Mouse (Mus musculus): ENCODE data around the gene Sept9. TPM values are rescaled to one million over a fixed set of nuclear protein-coding genes. Genes with fewer than 3 reads are reported as not detected.
A peak's percentile ranks its signal among the peaks of the same experiment; 100 is the strongest.

Sept9 gene
- total RNA-seq (2021): 100 to 1,000 TPM; 114 to 119 TPM

DNA sequence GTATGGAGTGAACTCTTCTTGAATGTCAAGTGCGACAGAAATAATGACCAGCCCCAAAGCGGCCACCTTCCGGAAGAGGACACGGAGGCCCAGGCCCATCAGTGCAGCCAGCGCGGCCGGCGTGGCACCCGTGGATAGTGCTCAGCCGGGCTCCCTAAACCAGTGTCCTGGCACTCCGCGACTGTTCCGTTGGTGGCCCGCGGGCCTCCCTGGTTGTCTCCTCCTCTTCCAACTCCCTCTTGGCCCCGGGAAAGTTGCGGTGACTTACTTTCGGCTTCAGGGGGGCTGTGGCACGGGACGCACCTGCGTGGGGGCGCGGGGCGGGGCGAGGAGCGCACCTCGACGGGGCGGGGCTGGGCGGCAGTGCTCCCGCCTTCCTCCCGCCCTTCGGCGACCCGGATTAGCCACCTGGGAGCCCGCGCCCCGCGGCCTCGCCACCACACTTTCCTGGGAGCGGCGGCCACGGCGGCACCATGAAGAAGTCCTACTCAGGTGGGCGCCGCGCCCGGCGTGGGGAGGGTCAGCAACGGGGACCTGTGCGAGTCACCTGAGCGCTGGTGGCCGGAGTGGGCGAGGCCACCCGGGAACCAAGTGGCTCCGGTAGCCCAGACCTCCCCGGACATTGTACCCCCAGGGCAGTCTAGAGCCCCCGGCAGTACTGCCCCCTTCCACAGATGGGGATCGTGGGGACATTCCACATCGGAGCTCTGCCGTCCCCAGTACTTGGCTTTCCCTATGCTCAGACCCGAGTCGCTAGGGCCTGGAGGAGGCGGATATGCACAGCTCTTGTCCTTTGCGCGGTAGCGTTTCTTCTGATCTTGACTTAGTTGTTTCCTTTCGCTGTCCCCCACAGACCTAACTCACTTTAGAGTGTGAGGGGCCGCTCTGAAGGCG is at the start of gene Sept9:
Gene Sept9, plus strand, starts transcription at position 380 of the 894 bp plus-strand sequence.
- DNase-seq (ENCODE audit: extremely low spot score in 1 of 2, low spot score in 1 of 2): no peak

DNA sequence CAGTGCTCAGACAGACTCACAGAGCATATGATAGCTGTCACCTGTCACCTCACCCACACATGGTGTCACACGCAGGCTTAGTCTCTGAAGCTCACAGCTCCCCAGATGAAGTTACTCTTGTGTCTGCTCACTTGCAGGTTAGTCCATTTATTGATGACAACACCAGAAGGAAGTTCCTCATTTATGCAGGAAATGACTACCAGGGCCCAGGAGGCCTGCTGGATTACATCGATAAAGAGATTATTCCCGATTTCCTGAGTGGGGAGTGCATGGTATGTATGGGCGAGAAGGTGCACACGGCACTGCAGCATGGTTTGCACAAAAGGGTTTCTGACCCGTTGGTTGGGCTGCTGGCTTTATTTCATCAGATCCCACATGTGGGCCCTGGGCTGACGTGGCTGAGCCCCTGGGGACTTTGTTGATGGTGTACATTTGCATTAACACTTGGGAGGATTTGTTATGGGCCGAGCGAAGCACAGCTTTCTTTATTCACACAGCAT is 48.9 kb upstream of the Sept9 start:
- no peak for DNase-seq (ENCODE audit: extremely low spot score in 1 of 2, low spot score in 1 of 2)

DNA sequence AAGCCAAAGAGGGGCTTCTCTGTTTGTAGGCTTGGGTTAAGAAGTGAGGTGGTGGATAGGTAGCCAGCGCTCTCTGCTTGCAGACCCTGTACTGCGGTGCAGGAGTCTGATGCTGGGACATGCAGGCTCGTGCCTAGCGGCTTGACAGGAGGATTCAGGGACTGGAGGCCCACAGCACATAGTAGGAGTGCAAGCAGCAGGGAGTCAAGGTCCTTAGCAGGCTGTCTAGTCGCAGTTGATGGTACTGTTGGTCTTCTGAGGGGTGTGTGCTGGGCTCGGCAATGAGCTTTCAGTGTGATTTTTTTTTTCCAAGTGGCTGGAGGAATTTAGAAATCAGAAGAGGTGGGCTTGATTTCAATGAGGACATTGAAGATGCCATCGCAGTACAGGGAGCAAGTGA is 48.0 kb upstream of the Sept9 start:
- no peak for DNase-seq (ENCODE audit: extremely low spot score in 1 of 2, low spot score in 1 of 2)

GRCm38 (mm10) chr11:117152541-117152940 is 46.9 kb upstream of the Sept9 start:
- no peak for DNase-seq (ENCODE audit: extremely low spot score in 1 of 2, low spot score in 1 of 2)

DNA sequence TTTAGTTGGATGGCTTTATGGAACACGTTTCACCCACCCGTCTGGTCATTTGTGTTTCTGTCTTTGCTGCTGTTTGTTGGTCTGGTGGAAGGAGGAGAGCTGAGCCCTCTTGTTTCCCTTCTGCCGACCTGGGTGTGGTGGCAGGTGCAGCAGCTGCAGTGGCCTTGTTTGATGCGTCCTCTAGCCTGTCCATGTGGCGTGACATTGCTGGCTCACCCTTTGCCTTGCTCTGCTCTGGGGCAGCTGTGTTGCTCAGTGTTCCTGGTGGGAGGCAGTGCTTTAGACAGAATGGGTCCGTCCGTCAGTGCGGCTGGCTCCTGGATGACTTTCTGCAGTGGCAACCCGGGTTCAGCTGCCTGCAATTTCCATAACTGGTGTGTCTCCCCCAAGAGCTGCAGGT is 45.9 kb upstream of the Sept9 start:
- no peak for DNase-seq (ENCODE audit: extremely low spot score in 1 of 2, low spot score in 1 of 2)

- no peak for DNase-seq (ENCODE audit: extremely low spot score in 1 of 2, low spot score in 1 of 2)
Measured at GRCm38 (mm10) chr11:117154088-117154815, 45.2 kb upstream of the Sept9 start.

DNA sequence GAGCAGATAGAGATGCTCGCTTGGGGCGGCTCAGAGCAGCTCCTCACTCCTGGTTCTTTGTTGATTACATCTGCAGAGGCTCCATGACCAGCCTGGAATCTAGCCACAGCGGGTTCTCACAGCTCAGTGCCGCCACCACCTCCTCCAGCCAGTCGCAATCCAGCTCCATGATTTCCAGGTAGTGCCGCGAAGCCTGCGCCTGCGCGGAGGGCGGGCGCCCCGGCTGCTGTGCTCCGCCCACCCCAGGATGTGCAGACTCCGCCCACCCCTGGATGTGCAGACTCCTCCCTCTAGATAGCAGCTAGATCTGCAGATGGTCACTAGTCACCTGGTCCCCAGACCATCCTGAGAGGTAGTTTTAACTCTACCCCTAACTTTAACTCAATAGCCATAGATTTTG is 42.7 kb upstream of the Sept9 start:
- DNase-seq (ENCODE audit: extremely low spot score in 1 of 2, low spot score in 1 of 2): no peak

DNA sequence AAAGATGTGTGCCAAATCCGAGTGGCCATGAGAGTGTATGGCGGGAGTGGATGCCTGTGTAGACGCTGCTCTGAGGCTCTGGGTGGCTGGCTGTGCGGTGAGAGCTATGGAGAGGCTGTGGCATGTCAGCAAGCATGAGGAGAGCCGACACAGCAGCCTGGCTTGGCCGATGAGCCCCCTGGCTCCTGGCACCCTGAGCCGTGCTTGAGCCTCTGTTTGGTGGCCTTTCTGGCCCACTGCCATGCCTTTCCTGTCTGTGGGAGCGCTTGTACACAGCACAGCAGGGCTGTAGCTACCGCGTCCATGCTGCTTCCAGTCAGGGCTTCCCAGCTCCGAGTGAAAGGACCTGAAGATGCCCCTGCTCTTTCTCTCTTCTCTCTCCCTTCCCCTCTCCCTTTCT is 41.1 kb upstream of the Sept9 start:
- peak in 1 of 2 experiments; percentile 45 for DNase-seq (ENCODE audit: extremely low spot score in 1 of 2, low spot score in 1 of 2)

- DNase-seq (ENCODE audit: extremely low spot score in 1 of 2, low spot score in 1 of 2): peak in 1 of 2 experiments; percentile 57
Measured at GRCm38 (mm10) chr11:117159257-117159945, 40.1 kb upstream of the Sept9 start.

GRCm38 (mm10) chr11:117159946-117160307 is 39.5 kb upstream of the Sept9 start:
- no peak for DNase-seq (ENCODE audit: extremely low spot score in 1 of 2, low spot score in 1 of 2)

- no peak for DNase-seq (ENCODE audit: extremely low spot score in 1 of 2, low spot score in 1 of 2)
Measured at GRCm38 (mm10) chr11:117160791-117161190, 38.7 kb upstream of the Sept9 start.

DNA sequence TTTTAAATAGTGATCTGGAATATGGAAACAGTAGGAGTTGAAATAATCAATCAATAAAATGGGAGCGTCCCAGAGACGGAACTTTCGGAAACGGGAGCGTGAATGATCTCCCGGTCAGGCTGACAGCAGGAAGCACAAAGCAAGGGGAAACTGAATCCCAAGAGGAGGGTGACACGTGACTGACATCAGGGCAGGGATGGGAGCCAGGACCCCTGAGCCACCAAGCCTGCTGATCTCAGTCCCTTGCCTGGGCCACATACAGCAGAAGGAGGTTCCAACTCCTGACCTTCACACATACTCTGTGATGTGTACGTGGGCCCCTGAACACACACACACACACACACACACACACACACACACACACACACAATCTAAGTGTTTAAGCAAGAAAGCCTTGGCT is 37.9 kb upstream of the Sept9 start:
- no peak for DNase-seq (ENCODE audit: extremely low spot score in 1 of 2, low spot score in 1 of 2)

DNA sequence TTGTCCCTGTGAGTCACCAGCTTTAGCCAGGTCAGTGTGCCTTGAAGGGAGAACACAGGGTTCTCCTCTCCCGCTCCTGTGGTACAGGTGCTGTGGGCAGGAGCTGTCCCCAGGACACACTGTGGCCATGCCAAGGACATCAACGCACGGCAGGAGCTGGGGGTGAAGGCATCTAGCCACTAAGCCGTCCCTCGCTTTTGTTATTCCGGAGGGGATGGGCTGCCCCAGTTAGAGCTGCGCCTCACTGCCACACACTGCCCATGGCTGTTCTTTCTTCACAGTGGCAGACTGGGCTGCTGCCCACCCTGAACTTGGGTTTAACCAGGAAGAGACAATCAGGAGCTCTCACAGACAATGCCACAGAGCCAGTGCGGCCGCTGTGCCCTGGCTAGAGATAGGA is 36.4 kb upstream of the Sept9 start:
- no peak for DNase-seq (ENCODE audit: extremely low spot score in 1 of 2, low spot score in 1 of 2)

GRCm38 (mm10) chr11:117163771-117164170 is 35.7 kb upstream of the Sept9 start:
- no peak for DNase-seq (ENCODE audit: extremely low spot score in 1 of 2, low spot score in 1 of 2)

- DNase-seq (ENCODE audit: extremely low spot score in 1 of 2, low spot score in 1 of 2): no peak
Measured at GRCm38 (mm10) chr11:117168278-117169087, 31.0 kb upstream of the Sept9 start.

DNA sequence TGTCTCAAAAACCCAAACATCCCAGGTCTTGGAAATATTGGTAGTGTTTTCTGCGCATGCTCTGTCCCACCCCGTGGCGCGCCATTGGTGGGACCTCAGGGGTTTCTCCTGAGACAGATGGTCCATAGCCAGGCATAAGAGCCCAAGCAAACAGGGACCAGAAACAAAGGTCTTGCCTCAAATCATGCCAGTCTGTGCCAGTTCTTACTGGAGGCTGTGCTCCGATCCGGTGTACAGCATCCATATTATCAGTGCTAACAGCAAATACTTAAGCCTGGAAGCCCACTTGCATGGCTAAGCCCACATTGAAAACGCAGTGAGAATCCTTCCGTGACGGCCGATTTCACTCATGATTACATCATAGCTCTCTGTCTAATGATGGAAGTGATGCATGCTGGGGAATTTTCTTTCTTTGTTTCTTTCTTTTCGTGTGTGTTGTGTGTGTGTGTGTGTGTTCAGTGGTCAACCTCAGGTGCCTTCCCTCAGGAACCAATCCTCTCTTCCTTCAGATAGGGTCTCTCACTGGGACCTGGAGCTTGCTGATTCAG is 30.3 kb upstream of the Sept9 start:
- no peak for DNase-seq (ENCODE audit: extremely low spot score in 1 of 2, low spot score in 1 of 2)

DNA sequence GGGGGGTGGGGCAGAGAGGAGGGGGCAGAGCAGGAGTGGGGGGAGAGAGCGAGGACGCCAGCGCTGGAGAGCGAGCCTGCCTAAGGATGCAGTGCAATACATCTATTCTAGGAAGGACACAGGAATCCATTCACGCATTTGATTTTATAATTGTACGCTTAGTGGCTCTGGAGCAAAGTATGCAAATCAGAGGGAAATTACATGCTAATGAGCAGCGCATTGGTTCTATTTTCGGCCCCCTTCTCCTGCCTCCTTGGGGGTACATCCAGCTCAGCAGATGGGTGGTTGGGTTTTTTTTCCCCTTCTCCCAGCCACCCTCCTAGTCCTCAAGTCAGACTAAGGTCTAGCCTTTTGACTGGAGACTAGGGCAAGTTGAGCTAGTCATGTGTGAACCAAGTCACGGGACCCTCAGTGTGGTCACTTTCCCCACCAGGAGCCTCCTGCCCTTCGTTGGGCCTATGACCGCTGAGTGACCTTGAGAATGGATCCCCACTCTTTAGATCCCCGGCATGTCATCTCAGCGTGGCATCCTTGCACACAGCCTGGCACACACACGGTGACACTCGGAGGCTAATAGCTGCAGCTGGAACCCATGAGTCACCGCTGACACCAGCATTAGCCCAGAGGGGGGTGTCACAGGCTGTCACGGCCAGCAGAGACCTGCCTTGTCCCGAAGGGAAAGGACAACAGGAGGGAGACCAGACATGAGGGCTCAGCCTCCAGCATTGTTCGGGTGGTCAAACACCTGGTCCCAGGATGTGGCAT is 29.5 kb upstream of the Sept9 start:
- no peak for DNase-seq (ENCODE audit: extremely low spot score in 1 of 2, low spot score in 1 of 2)

DNA sequence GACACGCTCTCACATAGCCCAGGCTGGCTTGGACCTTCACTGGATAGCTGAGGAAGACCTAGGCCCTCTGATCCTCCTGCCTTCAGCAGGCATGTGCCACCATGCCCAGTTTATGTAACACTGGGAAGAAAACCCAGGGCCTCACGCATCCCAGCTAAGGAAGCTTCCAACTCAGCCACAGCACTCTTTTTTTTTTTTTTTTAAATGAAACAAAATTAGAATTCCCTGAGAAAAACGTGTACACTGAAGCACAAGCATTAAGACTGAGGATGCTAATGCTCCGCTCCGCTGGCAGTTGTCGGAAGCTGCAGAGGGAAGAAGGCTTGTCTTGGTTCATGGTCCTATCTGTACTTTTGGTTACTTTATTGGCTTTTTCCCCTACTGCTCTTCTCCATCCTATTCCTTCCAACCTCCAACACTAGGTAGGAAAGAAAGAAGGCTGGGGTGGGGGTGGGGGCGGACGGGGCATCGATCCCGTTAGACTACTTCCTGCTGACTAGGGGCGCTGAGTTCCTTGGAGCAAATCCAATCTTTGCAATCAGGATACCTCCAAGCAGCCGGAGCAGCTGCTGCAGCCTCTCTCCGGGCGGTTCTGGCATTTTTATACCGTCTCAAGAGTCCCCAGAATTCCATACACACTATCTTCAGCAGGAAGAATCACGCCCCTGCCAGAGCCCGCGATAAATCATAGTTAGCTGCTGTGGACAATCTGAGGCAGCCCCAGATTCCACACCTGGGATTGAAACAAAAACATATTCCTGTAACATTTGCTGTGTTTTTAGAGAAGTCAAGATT is 25.2 kb upstream of the Sept9 start:
- DNase-seq (ENCODE audit: extremely low spot score in 1 of 2, low spot score in 1 of 2): no peak

All from layer of hippocampus, postnatal 25 days (tissue).